ENCODE assay signal across 25 mouse cellular contexts in genomic region chrX:137305082-137305481, GRCm38 (mm10).
DNase-seq lines count a peak whose midpoint lies in the region; ATAC-seq and TF ChIP-seq lines count a peak whose summit lies in the region.
"Had no signal": no experiment of that assay in that cellular context is flagged by ENCODE, and none has a peak within 500 bp of the region (broad histone marks: within the 10 kb centered on the region; RNA-seq: fewer than 3 reads in every experiment).

No protein-coding gene starts in this region.

- no peak for TF ChIP-seq EP300 in MEL (IDR thresholded peaks at IDR 0.05; ENCODE audit: low read depth in 1 of 2, low read length in 2 of 2)

- no peaks in the 10 kb centered on the region for H3K79me2 ChIP-seq in MEL (ENCODE audit: control insufficient read depth, insufficient read depth, low read length, poor library complexity)

- no peak overlapping the region for H3K4me3 ChIP-seq in MEL (ENCODE audit: control insufficient read depth in 1 of 2, insufficient read depth in 1 of 2, low read depth in 2 of 2, low read length in 2 of 2)
- H3K4me3 ChIP-seq: embryonic facial prominence, embryonic 13.5 days; embryonic facial prominence, embryonic 15.5 days; erythroblast, embryonic 14.5 days; forebrain, embryonic 10.5 days; forebrain, embryonic 12.5 days had no signal

- TF ChIP-seq CTCF in MEL (IDR thresholded peaks at IDR 0.05 in 2 of 3, conservative IDR thresholded peaks at IDR 0.05 in 1 of 3; ENCODE audit: control insufficient read depth in 1 of 3, insufficient read depth in 1 of 3, low read depth in 2 of 3, low read length in 3 of 3, poor library complexity in 1 of 3, severe bottlenecking in 1 of 3): no peak

- H3K27me3 ChIP-seq in MEL (ENCODE audit: control insufficient read depth in 1 of 2, insufficient read depth in 2 of 2, low read length in 2 of 2): no peaks in the 10 kb centered on the region
- H3K27me3 ChIP-seq: embryonic facial prominence, embryonic 13.5 days; embryonic facial prominence, embryonic 15.5 days; forebrain, embryonic 12.5 days had no signal

- peak; percentile 45 for ATAC-seq in CD4-positive, CD25-positive, alpha-beta regulatory T cell, adult 4 months
- ATAC-seq in inflammation-experienced regulatory T-cells, adult 6 months: peak; percentile 63
- ATAC-seq: forebrain, embryonic 14.5 days; forebrain, embryonic 16.5 days had no signal

- DNase-seq in 3T3-L1 (ENCODE audit: low read depth, low spot score) (peak; percentile 25), MEL (ENCODE audit: low read depth, low spot score) (peak; percentile 10)
- no peak for DNase-seq in frontal cortex, postnatal 14 days (ENCODE audit: low spot score in 2 of 2)
- DNase-seq in spleen, postnatal 36 days (ENCODE audit: low spot score in 2 of 2): no peak
- DNase-seq in ovary, adult 18-20 months (ENCODE audit: low spot score): no peak
- DNase-seq: adrenal gland, adult 8-10 months; adrenal gland, postnatal 14 days; adrenal gland, postnatal 36 days; B cell, adult 2 months; cerebellum, adult 11-12 months; cerebellum, adult 8-10 months; cerebellum, adult 9-11 months; cerebellum, postnatal 14 days; cerebellum, postnatal 36 days; embryo, embryonic 11 days had no signal

- no peak for TF ChIP-seq POLR2A in MEL (IDR thresholded peaks at IDR 0.05; ENCODE audit: control insufficient read depth in 1 of 2, insufficient read depth in 1 of 2, low read depth in 1 of 2, low read length in 2 of 2, poor library complexity in 1 of 2)

- H3K36me3 ChIP-seq in MEL (ENCODE audit: control insufficient read depth in 1 of 2, insufficient read depth in 2 of 2, low read length in 2 of 2): no peaks in the 10 kb centered on the region
- H3K36me3 ChIP-seq: embryonic facial prominence, embryonic 13.5 days; embryonic facial prominence, embryonic 15.5 days; forebrain, embryonic 10.5 days; forebrain, embryonic 12.5 days; G1E had no signal

- H3K9me3 ChIP-seq in MEL (replicated peaks; ENCODE audit: insufficient read depth, low read length): no peaks in the 10 kb centered on the region
- H3K9me3 ChIP-seq: embryonic facial prominence, embryonic 13.5 days; embryonic facial prominence, embryonic 15.5 days; forebrain, embryonic 10.5 days; forebrain, embryonic 12.5 days; G1E had no signal

- no peak overlapping the region for H3K27ac ChIP-seq in MEL (ENCODE audit: control insufficient read depth, low read depth, low read length)
- H3K27ac ChIP-seq: embryonic facial prominence, embryonic 13.5 days; embryonic facial prominence, embryonic 15.5 days; forebrain, embryonic 10.5 days; forebrain, embryonic 12.5 days had no signal

- H3K4me1 ChIP-seq in MEL (ENCODE audit: control insufficient read depth in 1 of 2, insufficient read depth in 2 of 2, low read length in 2 of 2): no peaks in the 10 kb centered on the region; a peak in 2 of 4 replicates
- H3K4me1 ChIP-seq: embryonic facial prominence, embryonic 13.5 days; embryonic facial prominence, embryonic 15.5 days; forebrain, embryonic 10.5 days; forebrain, embryonic 12.5 days had no signal

- TF ChIP-seq RAD21 in MEL (IDR thresholded peaks at IDR 0.05; ENCODE audit: low read depth, low read length): no peak

- H3K9ac ChIP-seq in MEL (ENCODE audit: control insufficient read depth, low read depth, low read length, poor library complexity, severe bottlenecking): no peak overlapping the region
- H3K9ac ChIP-seq: embryonic facial prominence, embryonic 13.5 days; embryonic facial prominence, embryonic 15.5 days; forebrain, embryonic 12.5 days had no signal

TF ChIP-seq in MEL, 35 proteins besides CTCF, POLR2A, EP300 and RAD21:
- TF ChIP-seq ETS1 (IDR thresholded peaks at IDR 0.05; ENCODE audit: low read depth, low read length) (peak; percentile 59; the same call in 1 of the 2 replicates), SMC3 (IDR thresholded peaks at IDR 0.05; ENCODE audit: low read depth, low read length) (no peak), ELF1 (IDR thresholded peaks at IDR 0.05; ENCODE audit: low read depth, low read length) (peak; percentile 41; the same call in 1 of the 2 replicates), USF1 (IDR thresholded peaks at IDR 0.05; ENCODE audit: low read depth, low read length) (no peak)
TF ChIP-seq in MEL: peak in this region for 2.

Comparison
In these comparisons a context has a peak if more than half of its experiments do, and no peak if none do; other contexts are left out.
1. DNase-seq: peak in 3T3-L1 (single experiment) and MEL (single experiment); none in frontal cortex, postnatal 14 days (0 of 2), spleen, postnatal 36 days (0 of 2) and ovary, adult 18-20 months (single experiment).